Mouse (Mus musculus) forebrain, postnatal 0 days (tissue): ENCODE measurements at regions not wholly inside any gene's neighbourhood (a gene's known extent, or its start where the extent isn't known, plus 50 kb on each side); places are given as distances from the start of the nearest gene placed in this dataset.

Experiments
- ATAC-seq: fragments of 200-750 bp; cut with Nextera tagmentation; 2 replicates; pipeline ENCODE4 v1.8.0; 2017; ENCODE audit warnings: mild to moderate bottlenecking, moderate library complexity
- DNase-seq: peaks from one replicate; pipeline ENCODE4 v3.0.0-alpha.2; 2015
- H3K27ac ChIP-seq: fragments of 300-500 bp; sonication (generic); 2 replicates; pipeline ENCODE4 v1.5.1; 2014; ENCODE audit warnings: low read depth, mild to moderate bottlenecking, antibody characterized with exemption, low read length, moderate library complexity, mixed read lengths
- H3K27me3 ChIP-seq: fragments of 300-500 bp; sonication (generic); 2 replicates; pipeline ENCODE4 v1.6.1; 2014; ENCODE audit warnings: mild to moderate bottlenecking, low read length, mixed read lengths; ENCODE audit not compliant: insufficient read depth
- H3K36me3 ChIP-seq: fragments of 300-500 bp; sonication (generic); 2 replicates; pipeline ENCODE4 v1.6.1; 2014; ENCODE audit warnings: mild to moderate bottlenecking, moderate library complexity; ENCODE audit not compliant: insufficient read depth
- H3K4me1 ChIP-seq: fragments of 300-500 bp; sonication (generic); 2 replicates; pipeline ENCODE4 v1.6.1; 2014; ENCODE audit warnings: antibody characterized with exemption; ENCODE audit not compliant: insufficient read depth
- H3K4me2 ChIP-seq: fragments of 300-500 bp; sonication (generic); 2 replicates; pipeline ENCODE4 v1.6.1; 2014; ENCODE audit warnings: low read depth, mild to moderate bottlenecking, moderate library complexity
- H3K4me3 ChIP-seq: fragments of 300-500 bp; sonication (generic); 2 replicates; pipeline ENCODE4 v1.5.1; 2014; ENCODE audit warnings: low read depth, low read length, mixed read lengths
- H3K9ac ChIP-seq: fragments of 300-500 bp; sonication (generic); 2 replicates; pipeline ENCODE4 v1.6.1; 2014; ENCODE audit warnings: mild to moderate bottlenecking
- H3K9me3 ChIP-seq: fragments of 300-500 bp; sonication (generic); 2 replicates; pipeline ENCODE4 v1.6.1; 2016; ENCODE audit warnings: low read length
- CTCF ChIP-seq: sonication (generic); IDR thresholded peaks from 2 replicates; pipeline ENCODE4 v1.5.1; 2016; ENCODE audit warnings: antibody characterized with exemption, control low read depth, low read depth
- WGBS: fragments of 180-500 bp; shearing (Covaris S2); extraction: QIAGEN DNeasy Blood & Tissue Kit; methylation state at CpG from one replicate; pipeline ENCODE4 v1.1.7; 2014; 5-methylcytosine and 5-hydroxymethylcytosine counted together

GRCm38 (mm10) chr8:92469141-92470000 lies 111.9 kb downstream of the Irx5 start:
- Histone ChIP-seq H3K27me3 (no peaks in the 10 kb centered on the region), H3K4me3 (no peak overlapping the region), H3K9ac (no peak overlapping the region), H3K27ac (no peak overlapping the region), H3K4me2 (peak overlapping the region; percentile 18; the same call in 1 of the 2 replicates), H3K4me1 (peaks cover 5% of the 10 kb centered on the region; the same call in 1 of the 2 replicates), H3K36me3 (no peaks in the 10 kb centered on the region), H3K9me3 (no peaks in the 10 kb centered on the region)
- WGBS, result 12% methylated on average over 19 of the region's 19 CpGs
- TF ChIP-seq CTCF, result no peak
- DNase-seq (peak; percentile 46), ATAC-seq (peak; percentile 81)

GRCm38 (mm10) chr8:92472257-92472656 lies 114.8 kb downstream of the Irx5 start:
- Histone ChIP-seq H3K36me3 (no peaks in the 10 kb centered on the region), H3K4me1 (peaks cover 5% of the 10 kb centered on the region; the same call in 1 of the 2 replicates), H3K9ac (no peak overlapping the region), H3K4me3 (no peak overlapping the region), H3K4me2 (no peak overlapping the region), H3K27me3 (no peaks in the 10 kb centered on the region), H3K9me3 (no peaks in the 10 kb centered on the region), H3K27ac (no peak overlapping the region)
- no peak for TF ChIP-seq CTCF
- DNase-seq (no peak), ATAC-seq (peak; percentile 40; the same call in 1 of the 2 replicates)
- WGBS, result 43% methylated on average over 7 of the region's 7 CpGs

GRCm38 (mm10) chr8:92472817-92473216 lies 115.4 kb downstream of the Irx5 start:
- 92% methylated on average over 3 of the region's 3 CpGs for WGBS
- ATAC-seq, result no peak
- H3K4me2 ChIP-seq, result no peak overlapping the region
- no peak for TF ChIP-seq CTCF
- H3K4me3 ChIP-seq, result no peak overlapping the region
- H3K27ac ChIP-seq, result no peak overlapping the region
- H3K36me3 ChIP-seq, result no peaks in the 10 kb centered on the region
- no peaks in the 10 kb centered on the region for H3K27me3 ChIP-seq
- H3K9ac ChIP-seq, result no peak overlapping the region
- H3K9me3 ChIP-seq, result no peaks in the 10 kb centered on the region
- peaks cover 5% of the 10 kb centered on the region; the same call in 1 of the 2 replicates for H3K4me1 ChIP-seq
- DNase-seq, result no peak

GRCm38 (mm10) chr8:92482393-92482792 lies 125.0 kb downstream of the Irx5 start:
- WGBS, result 81% methylated on average over 5 of the region's 5 CpGs
- H3K4me1 ChIP-seq, result no peaks in the 10 kb centered on the region
- H3K9me3 ChIP-seq, result no peaks in the 10 kb centered on the region
- H3K4me3 ChIP-seq, result no peak overlapping the region
- ATAC-seq, result no peak
- no peak for TF ChIP-seq CTCF
- H3K4me2 ChIP-seq, result no peak overlapping the region
- no peaks in the 10 kb centered on the region for H3K36me3 ChIP-seq
- H3K27ac ChIP-seq, result no peak overlapping the region
- H3K9ac ChIP-seq, result no peak overlapping the region
- DNase-seq, result no peak
- H3K27me3 ChIP-seq, result no peaks in the 10 kb centered on the region

GRCm38 (mm10) chr8:92483055-92483765 lies 125.8 kb downstream of the Irx5 start:
- no peak overlapping the region for H3K4me2 ChIP-seq
- DNase-seq (no peak), ATAC-seq (no peak)
- H3K9me3 ChIP-seq, result no peaks in the 10 kb centered on the region
- no peaks in the 10 kb centered on the region for H3K27me3 ChIP-seq
- H3K9ac ChIP-seq, result no peak overlapping the region
- H3K27ac ChIP-seq, result no peak overlapping the region
- TF ChIP-seq CTCF, result no peak
- H3K36me3 ChIP-seq, result no peaks in the 10 kb centered on the region
- 54% methylated on average over 8 of the region's 8 CpGs for WGBS
- no peak overlapping the region for H3K4me3 ChIP-seq
- no peaks in the 10 kb centered on the region for H3K4me1 ChIP-seq

- H3K4me2 ChIP-seq, result no peak overlapping the region
- ATAC-seq (no peak), DNase-seq (no peak)
- 80% methylated on average over 8 of the region's 8 CpGs for WGBS
- H3K27ac ChIP-seq, result no peak overlapping the region
- H3K27me3 ChIP-seq, result no peaks in the 10 kb centered on the region
- no peak overlapping the region for H3K9ac ChIP-seq
- TF ChIP-seq CTCF, result no peak
- H3K4me1 ChIP-seq, result no peaks in the 10 kb centered on the region
- H3K36me3 ChIP-seq, result no peaks in the 10 kb centered on the region
- no peaks in the 10 kb centered on the region for H3K9me3 ChIP-seq
- no peak overlapping the region for H3K4me3 ChIP-seq
These were observed 131.2 kb downstream of the Irx5 start for GRCm38 (mm10) chr8:92488526-92489159.
